Mouse (Mus musculus) heart, embryonic 14.5 days (tissue): ENCODE measurements around the gene Papss2. TPM values are rescaled to one million over a fixed set of nuclear protein-coding genes. Genes with fewer than 3 reads are reported as not detected.
A peak's percentile ranks its signal among the peaks of the same experiment; 100 is the strongest.
"Not testable (repeated sequence)": the region's sequence is repeated elsewhere in the genome, so short reads cannot be mapped to it uniquely, and the experiment has no call there.

Source experiments
- ATAC-seq: fragments of 200-750 bp; cut with Nextera tagmentation; 2 replicates; pipeline ENCODE4 v1.8.0; 2017; ENCODE audit warnings: low read depth, moderate TSS enrichment; ENCODE audit not compliant: insufficient number of reproducible peaks, insufficient read depth, low FRiP score
- H3K27ac ChIP-seq, 2 experiments: fragments of 200-500 bp in 1 of 2; fragments of 300-500 bp in 1 of 2; sonication (generic) in 1 of 2; replicated peaks in 1 of 2; 2 replicates each; pipeline ENCODE4 v1.5.1; 2012 to 2014; ENCODE audit warnings: low read depth in 2 of 2, low read length in 2 of 2, control low read depth in 1 of 2, mild to moderate bottlenecking in 1 of 2, mixed read lengths in 1 of 2; ENCODE audit not compliant: control insufficient read depth in 1 of 2, insufficient read depth in 1 of 2
- H3K27me3 ChIP-seq: fragments of 300-500 bp; sonication (generic); 2 replicates; pipeline ENCODE4 v1.6.1; 2014; ENCODE audit warnings: mild to moderate bottlenecking, low read length, control low read depth; ENCODE audit not compliant: control insufficient read depth, insufficient read depth
- H3K36me3 ChIP-seq: fragments of 300-500 bp; sonication (generic); 2 replicates; pipeline ENCODE4 v1.6.1; 2014; ENCODE audit warnings: mild to moderate bottlenecking, control low read depth, low read length, mixed read lengths; ENCODE audit not compliant: control insufficient read depth, insufficient read depth
- H3K4me1 ChIP-seq, 2 experiments: fragments of 200-500 bp in 1 of 2; fragments of 300-500 bp in 1 of 2; sonication (generic) in 1 of 2; 2 replicates each; pipeline ENCODE4 v1.6.1; 2012 to 2014; ENCODE audit warnings: low read length in 2 of 2, control low read depth in 1 of 2, mixed read lengths in 1 of 2; ENCODE audit not compliant: control insufficient read depth in 2 of 2, insufficient read depth in 2 of 2
- H3K4me2 ChIP-seq: fragments of 300-500 bp; sonication (generic); 2 replicates; pipeline ENCODE4 v1.6.1; 2014; ENCODE audit warnings: mild to moderate bottlenecking, low read length
- H3K4me3 ChIP-seq, 2 experiments: fragments of 200-500 bp in 1 of 2; fragments of 300-500 bp in 1 of 2; sonication (generic) in 1 of 2; 2 replicates each; pipeline ENCODE4 v1.5.1; 2012 to 2014; ENCODE audit warnings: low read length in 2 of 2, mild to moderate bottlenecking in 2 of 2, control low read depth in 1 of 2, low read depth in 1 of 2, moderate library complexity in 1 of 2; ENCODE audit not compliant: control insufficient read depth in 1 of 2, insufficient read depth in 1 of 2
- H3K9ac ChIP-seq: fragments of 300-500 bp; sonication (generic); 2 replicates; pipeline ENCODE4 v1.6.1; 2014; ENCODE audit warnings: mild to moderate bottlenecking, low read length
- H3K9me3 ChIP-seq: fragments of 300-500 bp; sonication (generic); 2 replicates; pipeline ENCODE4 v1.6.1; 2016; ENCODE audit warnings: low read length, control low read depth; ENCODE audit not compliant: control insufficient read depth
- WGBS: fragments of 180-500 bp; shearing (Covaris S2); extraction: QIAGEN DNeasy Blood & Tissue Kit; methylation state at CpG from one replicate; pipeline ENCODE4 v1.1.7; 2014; 5-methylcytosine and 5-hydroxymethylcytosine counted together
- polyA plus RNA-seq: library from polyadenylated mRNA; unstranded; fragments of >200 nt; fragmentation: Nextera tagmentation; extraction: Ambion mirVana; gene quantifications from 2 replicates; pipeline ENCODE4 v1.2.1, GENCODE M21; 2014

The Papss2 gene
- polyA plus RNA-seq, 1 experiment from 2014 or later, result 10.3 TPM

DNA sequence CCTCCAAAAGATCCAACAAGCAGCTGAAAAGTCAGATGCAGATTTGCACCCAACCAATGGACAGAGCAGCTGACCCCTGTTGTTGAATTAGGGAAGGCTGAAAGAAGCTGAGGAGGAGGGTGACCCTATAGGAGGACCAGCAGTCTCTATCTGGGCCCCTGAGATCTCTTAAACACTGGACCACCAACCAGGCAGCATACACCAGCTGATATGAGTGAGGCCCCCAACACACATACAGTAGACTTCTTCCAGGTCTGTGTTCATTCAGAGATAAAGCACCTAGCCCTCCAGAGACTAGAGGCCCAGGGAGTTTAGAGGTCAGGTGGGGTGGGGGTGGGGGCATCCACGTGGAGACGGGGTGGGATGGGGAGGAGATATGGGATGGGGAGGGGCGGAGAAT, 92.6 kb downstream of the Papss2 start:
- not testable (repeated sequence) for H3K9ac ChIP-seq, ATAC-seq, H3K27me3 ChIP-seq, H3K9me3 ChIP-seq, H3K4me2 ChIP-seq, H3K4me3 ChIP-seq, H3K27ac ChIP-seq, H3K4me1 ChIP-seq
- peaks cover 70% of the 10 kb centered on the region for H3K36me3 ChIP-seq
- WGBS, result 63% methylated on average over 3 of the region's 3 CpGs

GRCm38 (mm10) chr19:32689724-32690123, 94.1 kb downstream of the Papss2 start:
- no peak for ATAC-seq
- Histone ChIP-seq H3K36me3 (peaks cover 76% of the 10 kb centered on the region), H3K4me3 (no peak overlapping the region), H3K27ac (no peak overlapping the region), H3K27me3 (no peaks in the 10 kb centered on the region), H3K4me2 (no peak overlapping the region), H3K4me1 (no peaks in the 10 kb centered on the region), H3K9me3 (no peaks in the 10 kb centered on the region), H3K9ac (no peak overlapping the region)
- WGBS, result 63% methylated on average over 6 of the region's 6 CpGs

DNA sequence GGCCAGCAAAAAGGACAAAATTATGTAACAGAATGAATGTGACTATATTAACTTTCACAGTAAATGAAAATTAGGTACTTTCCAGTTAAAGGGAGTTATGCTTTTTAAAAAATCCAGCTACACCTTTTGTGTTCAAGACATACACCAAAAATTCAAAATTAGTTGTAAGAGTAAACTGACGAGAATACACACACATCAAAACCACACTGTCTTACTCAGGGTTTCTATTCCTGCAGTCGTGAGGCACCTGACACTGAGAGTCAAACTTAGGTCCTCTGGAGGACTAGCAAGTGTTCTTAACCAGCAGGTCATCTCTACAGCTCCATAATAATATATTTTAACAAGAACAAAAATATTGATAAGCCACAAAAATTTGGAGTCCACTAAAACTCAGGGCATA, 101.1 kb downstream of the Papss2 start:
- no peak overlapping the region for H3K4me2 ChIP-seq
- 88% methylated on average over 2 of the region's 2 CpGs for WGBS
- H3K27me3 ChIP-seq, result no peaks in the 10 kb centered on the region
- no peak overlapping the region for H3K9ac ChIP-seq
- H3K4me3 ChIP-seq, result no peak overlapping the region
- no peaks in the 10 kb centered on the region for H3K4me1 ChIP-seq
- no peak overlapping the region for H3K27ac ChIP-seq
- peaks cover 93% of the 10 kb centered on the region for H3K36me3 ChIP-seq
- ATAC-seq, result no peak
- H3K9me3 ChIP-seq, result no peaks in the 10 kb centered on the region

- Histone ChIP-seq H3K4me3 (no peak overlapping the region), H3K27ac (no peak overlapping the region), H3K4me1 (no peaks in the 10 kb centered on the region), H3K4me2 (no peak overlapping the region), H3K27me3 (no peaks in the 10 kb centered on the region), H3K9me3 (no peaks in the 10 kb centered on the region), H3K9ac (no peak overlapping the region), H3K36me3 (peaks cover 87% of the 10 kb centered on the region)
- 83% methylated on average over 3 of the region's 3 CpGs for WGBS
- no peak for ATAC-seq
Observed at GRCm38 (mm10) chr19:32702191-32702590, 106.6 kb downstream of the Papss2 start.

- no peak overlapping the region for H3K4me3 ChIP-seq
- no peak for ATAC-seq
- no peak overlapping the region for H3K27ac ChIP-seq
- peaks cover 32% of the 10 kb centered on the region for H3K36me3 ChIP-seq
- WGBS, result 80% methylated on average over 5 of the region's 5 CpGs
- peaks cover 0 to 8% of the 10 kb centered on the region in 2 experiments; a peak in 2 of 4 replicates for H3K4me1 ChIP-seq
- H3K9me3 ChIP-seq, result no peaks in the 10 kb centered on the region
- H3K27me3 ChIP-seq, result no peaks in the 10 kb centered on the region
- no peak overlapping the region for H3K4me2 ChIP-seq
- H3K9ac ChIP-seq, result no peak overlapping the region
Observed at GRCm38 (mm10) chr19:32708996-32709395, 113.4 kb downstream of the Papss2 start.

GRCm38 (mm10) chr19:32710288-32710687, 114.7 kb downstream of the Papss2 start:
- no peak overlapping the region for H3K4me2 ChIP-seq
- 71% methylated on average over 3 of the region's 3 CpGs for WGBS

GRCm38 (mm10) chr19:32711761-32712541, 116.4 kb downstream of the Papss2 start:
- H3K27ac ChIP-seq, result peak overlapping the region; percentile 82 to 84
- H3K27me3 ChIP-seq, result no peaks in the 10 kb centered on the region
- H3K4me1 ChIP-seq, result peaks cover 0 to 8% of the 10 kb centered on the region in 2 experiments; a peak in 2 of 4 replicates
- 0 out of 2 replicates have a peak, but pooled peaks cover 6% of the 10 kb centered on the region for H3K36me3 ChIP-seq
- H3K4me2 ChIP-seq, result peak overlapping the region; percentile 89
- no peaks in the 10 kb centered on the region for H3K9me3 ChIP-seq
- H3K4me3 ChIP-seq, result peak overlapping the region; percentile 67 to 93
- under 1% methylated on average over 61 of the region's 63 CpGs for WGBS
- H3K9ac ChIP-seq, result peak overlapping the region; percentile 86
- peak; percentile 92 for ATAC-seq

More at GRCm38 (mm10) chr19:32710288-32710687, 114.7 kb downstream of the Papss2 start:
- no peaks in the 10 kb centered on the region for H3K27me3 ChIP-seq
- H3K9me3 ChIP-seq, result no peaks in the 10 kb centered on the region
- peaks cover 22% of the 10 kb centered on the region for H3K36me3 ChIP-seq
- no peak overlapping the region for H3K4me3 ChIP-seq
- no peak for ATAC-seq
- peaks cover 0 to 8% of the 10 kb centered on the region in 2 experiments; a peak in 2 of 4 replicates for H3K4me1 ChIP-seq
- H3K27ac ChIP-seq, result no peak overlapping the region
- H3K9ac ChIP-seq, result no peak overlapping the region
